ENCODE assay signal across 24 mouse cellular contexts in the genomic region with DNA sequence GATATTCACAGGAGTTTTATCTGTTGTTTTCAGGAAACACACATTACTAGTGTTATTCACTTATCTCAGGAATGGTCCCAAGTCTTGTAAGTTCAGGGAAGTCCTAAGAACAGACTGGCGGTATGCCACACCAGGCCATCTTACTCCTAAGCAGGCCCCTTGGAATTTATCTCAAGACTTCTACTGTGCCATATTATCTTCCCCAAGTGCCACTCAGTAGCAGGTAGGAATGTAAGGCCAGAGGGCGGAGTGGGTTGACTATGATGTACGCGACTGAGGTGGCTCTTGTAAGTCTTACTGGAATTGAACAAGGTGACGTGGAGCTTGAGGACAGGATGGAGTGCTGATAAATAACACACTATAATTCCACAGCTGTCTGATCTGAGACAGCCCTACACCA.
"Had no signal": no experiment of that assay in that cellular context is flagged by ENCODE, and none has a peak within 500 bp of the region (broad histone marks: within the 10 kb centered on the region; RNA-seq: fewer than 3 reads in every experiment).

No protein-coding gene starts in this region.

- H3K27me3 ChIP-seq: heart, embryonic 12.5 days; hindbrain, embryonic 12.5 days; kidney, embryonic 15.5 days; limb, embryonic 13.5 days; limb, embryonic 15.5 days had no signal

- H3K9ac ChIP-seq: heart, embryonic 12.5 days; hindbrain, embryonic 12.5 days; hindbrain, embryonic 14.5 days; kidney, embryonic 15.5 days; limb, embryonic 13.5 days; limb, embryonic 15.5 days had no signal

- H3K4me2 ChIP-seq: heart, embryonic 12.5 days; hindbrain, embryonic 12.5 days; hindbrain, embryonic 14.5 days; kidney, embryonic 15.5 days; limb, embryonic 13.5 days; limb, embryonic 15.5 days had no signal

- H3K27ac ChIP-seq: gastrocnemius, adult 2 months; heart, embryonic 10.5 days; hindbrain, embryonic 10.5 days; hindbrain, embryonic 12.5 days; hindbrain, embryonic 14.5 days; hindbrain, postnatal 0 days; kidney, embryonic 15.5 days; kidney, postnatal 0 days; limb, embryonic 13.5 days; limb, embryonic 15.5 days had no signal

- H3K9me3 ChIP-seq: heart, embryonic 10.5 days; heart, embryonic 12.5 days; hindbrain, embryonic 10.5 days; hindbrain, embryonic 12.5 days; kidney, embryonic 15.5 days; limb, embryonic 13.5 days; limb, embryonic 15.5 days had no signal

- H3K4me3 ChIP-seq: gastrocnemius, adult 2 months; heart, embryonic 10.5 days; heart, embryonic 12.5 days; hindbrain, embryonic 10.5 days; hindbrain, embryonic 12.5 days; kidney, embryonic 15.5 days; limb, embryonic 13.5 days; limb, embryonic 15.5 days had no signal

- ATAC-seq: hindbrain, postnatal 0 days had no signal

- H3K36me3 ChIP-seq: heart, embryonic 10.5 days; heart, embryonic 12.5 days; hindbrain, embryonic 10.5 days; hindbrain, embryonic 12.5 days; kidney, embryonic 15.5 days; limb, embryonic 13.5 days; limb, embryonic 15.5 days had no signal

- H3K4me1 ChIP-seq: hindbrain, embryonic 10.5 days; kidney, embryonic 15.5 days had no signal

- DNase-seq: gastrocnemius, adult 2 months; gastrocnemius, postnatal 10 days; gastrocnemius, postnatal 25 days; heart, adult 18-20 months; heart, postnatal 10 days; heart, postnatal 4 days; kidney, adult 11 months; kidney, adult 2 months; kidney, adult 9 months; kidney, postnatal 14 days; kidney, postnatal 36 days; layer of hippocampus, adult 9-11 months; layer of hippocampus, postnatal 36 days; left cerebral cortex, postnatal 4 days had no signal
